Mouse (Mus musculus): ENCODE data around the gene Ppm1l.

- TF ChIP-seq FLI1 (IDR thresholded peaks at IDR 0.05; ENCODE audit: low read length) (no peak), GATA1 (IDR thresholded peaks at IDR 0.05; ENCODE audit: borderline replicate concordance, low read length) (no peak)
These were observed 32.2 kb downstream of the Ppm1l start for GRCm38 (mm10) chr3:69348921-69349237.

All from megakaryocyte, embryonic 14.5 days (primary cell).